Mouse (Mus musculus): Measurements from ENCODE around the gene Gm17190. TPM values are rescaled to one million over a fixed set of nuclear protein-coding genes. Genes with fewer than 3 reads are reported as not detected.

The Gm17190 gene
- polyA plus RNA-seq, 1 experiment from 2014 or later: not detected

Other genes with a start within 250 kb of the Gm17190 start
- 2.9 and 4.6 TPM in 2 replicates for gene Iqgap2, start 190.1 kb upstream of the Gm17190 start, polyA plus RNA-seq (2015; fragmentation: Nextera tagmentation; extraction: Ambion mirVana)
- gene Gm20075, start 678 bp upstream of the Gm17190 start, polyA plus RNA-seq (2015; fragmentation: Nextera tagmentation; extraction: Ambion mirVana): 26.9 and 39.9 TPM in 2 replicates
- 1.1 and 1.2 TPM in 2 replicates for gene Sv2c, start 50.5 kb downstream of the Gm17190 start, polyA plus RNA-seq (2015; fragmentation: Nextera tagmentation; extraction: Ambion mirVana)